Mouse (Mus musculus): ENCODE measurements at regions not wholly inside any gene's neighbourhood (a gene's known extent, or its start where the extent isn't known, plus 50 kb on each side); places are given as distances from the start of the nearest gene placed in this dataset.
A peak's percentile ranks its signal among the peaks of the same experiment; 100 is the strongest.

DNA sequence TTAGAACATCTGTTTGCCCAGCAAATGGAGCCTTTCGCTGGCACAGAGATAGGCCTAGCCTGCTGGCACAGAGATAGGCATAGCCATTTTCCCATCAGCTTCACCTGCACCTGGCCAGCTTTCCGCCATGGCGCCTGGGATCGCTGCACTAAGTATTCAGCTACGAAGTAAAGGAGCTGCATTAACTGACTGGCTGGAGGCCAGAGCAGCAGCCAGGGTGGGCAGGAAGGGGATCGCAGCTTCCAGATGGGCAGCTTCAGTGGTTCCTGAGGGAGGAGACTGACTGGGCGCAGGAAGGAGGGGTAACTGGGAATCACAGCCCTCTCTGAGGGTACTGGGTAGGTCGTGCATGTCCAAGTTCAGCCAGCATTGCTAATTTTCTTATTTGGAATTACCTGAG lies 376.2 kb downstream of the Rps24 start:
- H3K27ac ChIP-seq (ENCODE audit: low read depth), result no peak overlapping the region
- no peaks in the 10 kb centered on the region for H3K36me3 ChIP-seq (ENCODE audit: control insufficient read depth, insufficient read depth, low read length)
- H3K4me3 ChIP-seq (ENCODE audit: low read depth, low read length), result no peak overlapping the region
- 70% methylated on average over 8 of the region's 8 CpGs for WGBS
- DNase-seq (ENCODE audit: low spot score) (no peak), ATAC-seq (replicated peaks; ENCODE audit: low FRiP score, low TSS enrichment, low read depth) (no peak)
- no peaks in the 10 kb centered on the region for H3K9me3 ChIP-seq (ENCODE audit: control insufficient read depth, low read length)
- peaks cover 8% of the 10 kb centered on the region for H3K4me1 ChIP-seq (replicated peaks; ENCODE audit: control insufficient read depth, insufficient read depth, low read length)
- H3K9ac ChIP-seq (ENCODE audit: low read length), result no peak overlapping the region
- H3K27me3 ChIP-seq (replicated peaks; ENCODE audit: control insufficient read depth, insufficient read depth, low read length), result no peaks in the 10 kb centered on the region
- H3K4me2 ChIP-seq (ENCODE audit: low read length), result no peak overlapping the region

DNA sequence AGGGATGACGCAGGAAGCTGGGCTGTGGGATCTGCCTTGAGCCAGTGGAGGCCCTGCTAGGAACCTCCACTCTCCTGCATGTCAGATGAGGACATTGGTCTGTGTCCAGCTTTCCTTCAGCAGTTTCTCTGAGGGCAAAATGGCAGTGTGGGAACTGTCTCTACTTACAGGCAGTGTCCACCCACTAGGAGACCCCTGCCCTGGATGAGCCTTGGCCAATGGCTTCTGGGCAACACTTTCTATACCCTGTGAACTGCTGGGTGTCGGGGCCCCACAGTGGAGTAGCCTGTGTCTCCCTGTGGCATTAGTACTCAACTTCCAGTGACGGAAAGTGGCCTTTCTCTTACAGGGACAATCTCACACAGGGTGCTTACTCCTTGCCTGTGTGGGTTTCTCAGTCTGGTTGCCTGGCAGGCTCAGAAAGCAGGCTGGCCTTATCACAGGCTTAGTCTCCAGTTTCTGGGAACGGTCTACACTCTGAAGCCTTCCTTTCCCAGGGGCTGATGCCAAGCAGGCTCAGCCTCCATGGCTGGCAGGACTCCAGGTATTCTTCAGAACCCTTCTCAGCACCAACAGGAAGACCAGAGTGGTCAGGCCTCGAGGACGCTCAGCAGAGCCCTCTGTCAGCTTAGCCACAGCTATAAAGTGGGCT lies 378.8 kb downstream of the Rps24 start:
- DNase-seq (ENCODE audit: low spot score) (no peak), ATAC-seq (replicated peaks; ENCODE audit: low FRiP score, low TSS enrichment, low read depth) (no peak)
- Histone ChIP-seq H3K27ac (ENCODE audit: low read depth) (no peak overlapping the region), H3K9ac (ENCODE audit: low read length) (no peak overlapping the region), H3K27me3 (replicated peaks; ENCODE audit: control insufficient read depth, insufficient read depth, low read length) (no peaks in the 10 kb centered on the region), H3K4me2 (ENCODE audit: low read length) (no peak overlapping the region), H3K4me1 (replicated peaks; ENCODE audit: control insufficient read depth, insufficient read depth, low read length) (peaks cover 8% of the 10 kb centered on the region), H3K4me3 (ENCODE audit: low read depth, low read length) (no peak overlapping the region), H3K36me3 (ENCODE audit: control insufficient read depth, insufficient read depth, low read length) (no peaks in the 10 kb centered on the region), H3K9me3 (ENCODE audit: control insufficient read depth, low read length) (no peaks in the 10 kb centered on the region)
- WGBS, result 76% methylated on average over 6 of the region's 6 CpGs

DNA sequence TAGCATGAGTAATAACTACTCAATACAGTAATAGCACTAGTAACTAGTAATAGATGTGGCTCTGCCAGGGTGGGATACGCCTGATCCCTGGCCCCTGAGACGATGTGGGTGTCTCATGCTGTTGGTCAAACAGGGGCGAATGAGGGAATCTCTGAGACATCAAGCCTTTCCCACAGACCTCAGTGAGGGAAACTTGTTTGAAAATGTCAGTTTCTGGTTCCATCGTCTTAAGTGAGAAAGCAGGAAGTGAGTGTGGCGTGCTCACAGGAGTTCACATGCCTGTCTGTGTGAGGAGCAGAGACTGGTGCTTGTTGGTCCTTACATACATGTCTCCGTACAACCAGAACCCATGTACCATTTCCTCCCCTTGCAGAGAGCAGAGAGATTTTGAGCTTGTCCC lies 380.9 kb downstream of the Rps24 start:
- 84% methylated on average over 6 of the region's 6 CpGs for WGBS
- ATAC-seq (replicated peaks; ENCODE audit: low FRiP score, low TSS enrichment, low read depth) (no peak), DNase-seq (ENCODE audit: low spot score) (no peak)
- no peak overlapping the region for H3K9ac ChIP-seq (ENCODE audit: low read length)
- peaks cover 10% of the 10 kb centered on the region for H3K4me1 ChIP-seq (replicated peaks; ENCODE audit: control insufficient read depth, insufficient read depth, low read length)
- no peaks in the 10 kb centered on the region for H3K27me3 ChIP-seq (replicated peaks; ENCODE audit: control insufficient read depth, insufficient read depth, low read length)
- no peak overlapping the region for H3K4me2 ChIP-seq (ENCODE audit: low read length)
- no peak overlapping the region for H3K27ac ChIP-seq (ENCODE audit: low read depth)
- H3K4me3 ChIP-seq (ENCODE audit: low read depth, low read length), result no peak overlapping the region
- no peaks in the 10 kb centered on the region for H3K9me3 ChIP-seq (ENCODE audit: control insufficient read depth, low read length)
- no peaks in the 10 kb centered on the region for H3K36me3 ChIP-seq (ENCODE audit: control insufficient read depth, insufficient read depth, low read length)

DNA sequence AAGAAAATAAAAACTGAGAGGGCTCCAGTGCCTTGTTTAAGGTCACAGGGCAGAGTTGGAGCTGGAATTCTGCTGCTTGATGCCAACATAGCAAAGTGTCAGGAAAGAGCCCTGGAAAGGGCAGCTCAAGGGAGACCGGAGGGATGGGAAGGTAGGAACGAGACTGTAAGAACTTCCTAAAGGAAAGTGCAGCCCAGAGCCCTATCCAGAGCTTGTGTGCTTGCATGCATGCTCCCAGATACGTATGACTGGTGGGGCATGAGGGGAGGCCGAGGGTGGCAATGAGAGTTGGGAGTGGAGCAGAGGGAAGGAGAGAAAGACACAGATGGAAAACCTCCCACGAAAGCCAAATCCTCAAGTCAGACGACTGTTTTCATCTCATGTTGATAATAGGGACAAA lies 381.8 kb downstream of the Rps24 start:
- Histone ChIP-seq H3K4me1 (replicated peaks; ENCODE audit: control insufficient read depth, insufficient read depth, low read length) (peaks cover 4% of the 10 kb centered on the region; the same call in 1 of the 2 replicates), H3K27me3 (replicated peaks; ENCODE audit: control insufficient read depth, insufficient read depth, low read length) (no peaks in the 10 kb centered on the region), H3K36me3 (ENCODE audit: control insufficient read depth, insufficient read depth, low read length) (no peaks in the 10 kb centered on the region), H3K9me3 (ENCODE audit: control insufficient read depth, low read length) (no peaks in the 10 kb centered on the region), H3K9ac (ENCODE audit: low read length) (no peak overlapping the region), H3K4me2 (ENCODE audit: low read length) (no peak overlapping the region), H3K4me3 (ENCODE audit: low read depth, low read length) (no peak overlapping the region), H3K27ac (ENCODE audit: low read depth) (no peak overlapping the region)
- ATAC-seq (replicated peaks; ENCODE audit: low FRiP score, low TSS enrichment, low read depth), result no peak
- DNase-seq (ENCODE audit: low spot score), result no peak
- WGBS, result 79% methylated on average over 6 of the region's 6 CpGs

DNA sequence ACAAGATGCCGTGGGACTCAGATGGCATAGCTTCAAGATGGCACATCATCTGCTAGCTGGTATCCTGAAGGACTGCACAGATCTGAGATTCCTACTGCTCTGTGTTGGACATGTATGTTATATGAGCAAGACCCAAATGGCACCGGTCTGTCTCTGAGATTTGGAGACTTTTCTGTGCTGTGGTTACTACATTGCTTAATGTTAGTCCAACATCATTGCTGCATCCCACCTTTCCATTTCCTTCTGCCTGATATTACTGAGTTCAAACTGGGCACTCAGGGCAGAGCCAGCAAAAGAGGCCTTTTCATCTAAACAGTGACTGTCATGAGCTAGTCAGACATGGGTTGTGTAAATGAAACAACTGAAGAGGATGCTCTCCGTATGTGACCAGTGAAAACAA lies 383.3 kb downstream of the Rps24 start:
- no peaks in the 10 kb centered on the region for H3K27me3 ChIP-seq (replicated peaks; ENCODE audit: control insufficient read depth, insufficient read depth, low read length)
- ATAC-seq (replicated peaks; ENCODE audit: low FRiP score, low TSS enrichment, low read depth) (no peak), DNase-seq (ENCODE audit: low spot score) (no peak)

DNA sequence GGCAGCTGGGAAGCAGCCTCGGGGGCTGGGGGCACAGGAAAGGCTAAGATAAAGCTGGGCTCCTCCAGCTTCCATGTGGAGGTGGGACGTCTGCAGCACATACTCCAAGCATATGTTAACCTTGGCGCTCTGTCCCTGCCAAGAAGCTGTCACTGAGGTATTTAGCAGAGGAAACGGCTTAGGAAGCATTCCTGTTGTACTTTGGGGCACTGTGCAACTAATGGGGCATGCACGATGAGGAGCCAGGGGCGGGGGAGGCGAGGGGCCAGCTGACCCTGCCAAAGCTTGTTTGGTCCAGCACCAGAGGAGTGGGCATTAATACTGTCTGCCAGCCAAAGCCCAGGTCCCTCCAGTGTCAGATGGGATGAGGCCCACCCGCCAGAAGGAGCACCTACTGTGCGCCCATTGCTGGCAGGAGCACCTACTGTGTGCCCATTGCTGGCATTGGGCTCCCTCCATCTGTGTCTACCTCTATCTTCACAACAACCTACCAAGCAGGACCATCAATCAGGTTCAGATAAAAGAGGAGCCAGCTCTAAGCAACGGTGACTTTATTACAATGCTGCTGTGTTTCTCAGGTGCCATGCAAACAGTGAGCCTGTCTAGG lies 384.6 kb downstream of the Rps24 start:
- DNase-seq (ENCODE audit: low spot score) (peak; percentile 47), ATAC-seq (replicated peaks; ENCODE audit: low FRiP score, low TSS enrichment, low read depth) (no peak)
- no peaks in the 10 kb centered on the region for H3K9me3 ChIP-seq (ENCODE audit: control insufficient read depth, low read length)
- no peak overlapping the region for H3K4me3 ChIP-seq (ENCODE audit: low read depth, low read length)
- 60% methylated on average over 10 of the region's 10 CpGs for WGBS
- peaks cover 4% of the 10 kb centered on the region; the same call in 1 of the 2 replicates for H3K4me1 ChIP-seq (replicated peaks; ENCODE audit: control insufficient read depth, insufficient read depth, low read length)
- no peak overlapping the region for H3K27ac ChIP-seq (ENCODE audit: low read depth)
- no peak overlapping the region for H3K9ac ChIP-seq (ENCODE audit: low read length)
- no peaks in the 10 kb centered on the region for H3K27me3 ChIP-seq (replicated peaks; ENCODE audit: control insufficient read depth, insufficient read depth, low read length)
- H3K36me3 ChIP-seq (ENCODE audit: control insufficient read depth, insufficient read depth, low read length), result no peaks in the 10 kb centered on the region
- no peak overlapping the region for H3K4me2 ChIP-seq (ENCODE audit: low read length)

More for the DNA sequence above, 383.3 kb downstream of the Rps24 start:
- no peak overlapping the region for H3K9ac ChIP-seq (ENCODE audit: low read length)
- WGBS, result 85% methylated on average over 3 of the region's 3 CpGs
- peaks cover 4% of the 10 kb centered on the region; the same call in 1 of the 2 replicates for H3K4me1 ChIP-seq (replicated peaks; ENCODE audit: control insufficient read depth, insufficient read depth, low read length)
- H3K27ac ChIP-seq (ENCODE audit: low read depth), result no peak overlapping the region
- H3K9me3 ChIP-seq (ENCODE audit: control insufficient read depth, low read length), result no peaks in the 10 kb centered on the region
- no peak overlapping the region for H3K4me2 ChIP-seq (ENCODE audit: low read length)
- no peaks in the 10 kb centered on the region for H3K36me3 ChIP-seq (ENCODE audit: control insufficient read depth, insufficient read depth, low read length)
- no peak overlapping the region for H3K4me3 ChIP-seq (ENCODE audit: low read depth, low read length)

DNA sequence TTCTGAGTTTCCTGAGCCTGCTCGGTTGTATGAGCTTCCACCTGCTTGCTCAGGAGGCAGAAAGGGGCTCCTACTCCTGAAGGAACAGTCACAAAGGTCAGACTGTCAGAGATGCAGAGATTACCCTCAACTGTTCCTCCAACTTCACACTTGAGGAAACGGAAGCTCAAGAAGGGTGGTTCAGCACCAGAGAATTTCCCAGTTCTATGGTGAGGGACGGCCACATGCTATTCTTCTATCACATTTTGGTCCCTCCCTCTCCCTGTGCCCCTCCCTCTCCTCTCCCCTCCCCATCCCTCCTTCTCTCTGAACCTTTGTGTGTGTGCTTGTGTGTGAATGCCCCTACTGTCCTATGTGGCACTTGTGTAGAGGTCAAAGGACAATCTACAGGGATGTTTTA lies 386.0 kb downstream of the Rps24 start:
- H3K4me3 ChIP-seq (ENCODE audit: low read depth, low read length), result no peak overlapping the region
- ATAC-seq (replicated peaks; ENCODE audit: low FRiP score, low TSS enrichment, low read depth) (no peak), DNase-seq (ENCODE audit: low spot score) (peak; percentile 31)
- H3K9me3 ChIP-seq (ENCODE audit: control insufficient read depth, low read length), result no peaks in the 10 kb centered on the region
- H3K36me3 ChIP-seq (ENCODE audit: control insufficient read depth, insufficient read depth, low read length), result no peaks in the 10 kb centered on the region
- WGBS, result 51% methylated on average over 3 of the region's 3 CpGs
- no peaks in the 10 kb centered on the region for H3K27me3 ChIP-seq (replicated peaks; ENCODE audit: control insufficient read depth, insufficient read depth, low read length)
- H3K4me1 ChIP-seq (replicated peaks; ENCODE audit: control insufficient read depth, insufficient read depth, low read length), result peaks cover 4% of the 10 kb centered on the region; the same call in 1 of the 2 replicates
- no peak overlapping the region for H3K9ac ChIP-seq (ENCODE audit: low read length)
- H3K27ac ChIP-seq (ENCODE audit: low read depth), result no peak overlapping the region
- no peak overlapping the region for H3K4me2 ChIP-seq (ENCODE audit: low read length)

DNA sequence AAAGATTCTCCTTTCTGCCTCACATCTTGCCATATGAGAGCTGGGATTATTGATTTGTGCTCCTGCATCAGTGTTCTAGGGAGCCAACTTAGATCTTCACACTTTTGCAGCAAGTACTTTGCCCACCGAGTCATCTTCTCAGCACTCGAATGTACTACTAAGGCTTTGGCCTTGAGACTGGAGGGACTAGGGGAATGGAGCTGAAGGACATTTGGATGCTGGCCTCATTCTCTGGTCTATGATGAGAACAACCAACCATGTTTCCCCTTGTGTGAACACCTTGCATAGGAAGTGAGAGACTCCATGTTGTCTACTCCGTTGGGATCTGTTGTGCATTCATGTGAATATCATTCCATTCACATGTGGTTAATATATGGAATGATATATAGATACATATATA lies 386.5 kb downstream of the Rps24 start:
- H3K4me2 ChIP-seq (ENCODE audit: low read length), result no peak overlapping the region
- H3K4me1 ChIP-seq (replicated peaks; ENCODE audit: control insufficient read depth, insufficient read depth, low read length), result peaks cover 4% of the 10 kb centered on the region; the same call in 1 of the 2 replicates
- H3K9ac ChIP-seq (ENCODE audit: low read length), result no peak overlapping the region
- no peaks in the 10 kb centered on the region for H3K9me3 ChIP-seq (ENCODE audit: control insufficient read depth, low read length)
- H3K4me3 ChIP-seq (ENCODE audit: low read depth, low read length), result no peak overlapping the region
- H3K27me3 ChIP-seq (replicated peaks; ENCODE audit: control insufficient read depth, insufficient read depth, low read length), result no peaks in the 10 kb centered on the region
- DNase-seq (ENCODE audit: low spot score), result peak; percentile 16
- H3K36me3 ChIP-seq (ENCODE audit: control insufficient read depth, insufficient read depth, low read length), result no peaks in the 10 kb centered on the region
- no peak overlapping the region for H3K27ac ChIP-seq (ENCODE audit: low read depth)
- ATAC-seq (replicated peaks; ENCODE audit: low FRiP score, low TSS enrichment, low read depth), result no peak
- WGBS, result 91% methylated on average over 3 of the region's 3 CpGs

Data from intestine, embryonic 14.5 days (tissue).